ENCODE assay signal across 10 mouse cellular contexts in the genomic region with DNA sequence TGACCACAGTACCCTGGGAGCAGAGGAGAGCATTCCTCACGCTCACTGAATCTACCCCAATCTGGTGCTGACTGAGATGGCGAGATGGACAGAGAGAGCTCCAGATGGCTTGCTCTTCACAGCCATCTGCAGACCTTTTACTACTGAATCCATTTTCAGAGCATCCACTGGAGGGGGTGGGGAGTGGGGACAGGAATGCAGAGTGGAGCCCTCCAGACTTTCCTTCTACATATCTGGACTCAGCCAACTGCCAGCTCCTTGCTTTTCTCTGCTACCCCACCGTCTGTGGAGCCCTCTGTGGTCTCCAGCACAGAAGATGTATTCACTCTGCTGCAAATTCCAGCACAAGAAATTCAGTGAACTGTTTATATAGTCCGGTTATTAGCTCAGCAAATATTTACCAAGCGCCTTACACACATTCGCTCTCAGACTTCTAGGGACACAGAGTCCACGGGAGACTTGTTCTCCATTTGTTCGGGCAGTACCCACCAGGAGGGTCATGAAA. TPM values are rescaled to one million over a fixed set of nuclear protein-coding genes. Genes with fewer than 3 reads are reported as not detected.
DNase-seq lines count a peak whose midpoint lies in the region; ATAC-seq lines count a peak whose summit lies in the region.
"Had no signal": no experiment of that assay in that cellular context is flagged by ENCODE, and none has a peak within 500 bp of the region (broad histone marks: within the 10 kb centered on the region; RNA-seq: fewer than 3 reads in every experiment).

No protein-coding gene starts in this region.

- peaks cover 47% of the 10 kb centered on the region for H3K36me3 ChIP-seq in kidney, embryonic 15.5 days
- peaks cover 50% of the 10 kb centered on the region for H3K36me3 ChIP-seq in liver, embryonic 12.5 days
- H3K36me3 ChIP-seq: neural tube, embryonic 15.5 days had no signal

- no peak for DNase-seq in kidney, adult 11 months
- peak; percentile 66 for DNase-seq in cerebellum, adult 11 months
- peak; percentile 75 to 78 for DNase-seq in cerebellum, postnatal 14 days
- no peak for DNase-seq in spleen, adult 18-20 months
- DNase-seq in frontal cortex, postnatal 14 days (ENCODE audit: low spot score in 2 of 2): no peak
- DNase-seq: thymus, postnatal 14 days had no signal

- H3K4me3 ChIP-seq in kidney, embryonic 15.5 days (replicated peaks): no peak overlapping the region
- H3K4me3 ChIP-seq in liver, embryonic 12.5 days: no peak overlapping the region
- H3K4me3 ChIP-seq: layer of hippocampus, adult 2 months; neural tube, embryonic 15.5 days had no signal

- H3K27ac ChIP-seq in kidney, embryonic 15.5 days: 0 out of 2 replicates have a peak overlapping the region, but pooled peaks have one; percentile 7
- peak overlapping the region; percentile 41; the same call in 1 of the 2 replicates for H3K27ac ChIP-seq in liver, embryonic 12.5 days
- H3K27ac ChIP-seq: neural tube, embryonic 15.5 days had no signal

- no peaks in the 10 kb centered on the region for H3K9me3 ChIP-seq in kidney, embryonic 15.5 days (replicated peaks)
- no peaks in the 10 kb centered on the region for H3K9me3 ChIP-seq in liver, embryonic 12.5 days (replicated peaks)
- H3K9me3 ChIP-seq: neural tube, embryonic 15.5 days had no signal

- WGBS in kidney, embryonic 15.5 days: 81% methylated on average over 8 of the region's 8 CpGs
- 70% methylated on average over 8 of the region's 8 CpGs for WGBS in liver, embryonic 12.5 days (ENCODE audit: insufficient replicate concordance)

- H3K9ac ChIP-seq in kidney, embryonic 15.5 days: no peak overlapping the region
- no peak overlapping the region for H3K9ac ChIP-seq in liver, embryonic 12.5 days
- H3K9ac ChIP-seq: neural tube, embryonic 15.5 days had no signal

- peaks cover 3% of the 10 kb centered on the region; the same call in 1 of the 2 replicates for H3K4me1 ChIP-seq in kidney, embryonic 15.5 days
- no peaks in the 10 kb centered on the region for H3K4me1 ChIP-seq in liver, embryonic 12.5 days

- ATAC-seq in kidney, embryonic 15.5 days (replicated peaks; ENCODE audit: low FRiP score): no peak
- ATAC-seq in liver, embryonic 12.5 days: peak; percentile 40; the same call in 1 of the 2 replicates

- H3K27me3 ChIP-seq in kidney, embryonic 15.5 days: no peaks in the 10 kb centered on the region
- no peaks in the 10 kb centered on the region for H3K27me3 ChIP-seq in liver, embryonic 12.5 days (replicated peaks)
- H3K27me3 ChIP-seq: neural tube, embryonic 15.5 days had no signal

- H3K4me2 ChIP-seq in kidney, embryonic 15.5 days: no peak overlapping the region
- no peak overlapping the region for H3K4me2 ChIP-seq in liver, embryonic 12.5 days
- H3K4me2 ChIP-seq: neural tube, embryonic 15.5 days had no signal

RNA-seq across cellular contexts. Expression of a gene that starts 32.3 kb away (rescaled TPM):
- 44.5 and 46.6 TPM in 2 replicates for polyA plus RNA-seq in kidney, embryonic 15.5 days (2015; fragmentation: Nextera tagmentation; extraction: Ambion mirVana)
- polyA plus RNA-seq in liver, embryonic 12.5 days (2016; fragmentation: Nextera tagmentation; extraction: Ambion mirVana): 29.2 and 30.9 TPM in 2 replicates

RNA-seq across cellular contexts. Expression of a gene that starts 32.4 kb away (rescaled TPM):
- not detected in 2 replicates for polyA plus RNA-seq in kidney, embryonic 15.5 days (2015; fragmentation: Nextera tagmentation; extraction: Ambion mirVana)
- polyA plus RNA-seq in liver, embryonic 12.5 days (2016; fragmentation: Nextera tagmentation; extraction: Ambion mirVana): 0.14 and 0.23 TPM in 2 replicates
- polyA plus RNA-seq: neural tube, embryonic 15.5 days had no signal

Comparison
In these comparisons a context has a peak if more than half of its experiments do, and no peak if none do; other contexts are left out.
1. DNase-seq: peak in cerebellum, adult 11 months (single experiment) and cerebellum, postnatal 14 days (2 of 2); none in kidney, adult 11 months (single experiment), spleen, adult 18-20 months (0 of 2) and frontal cortex, postnatal 14 days (0 of 2).